Mouse (Mus musculus): ENCODE data around the gene Idh3g.

DNA sequence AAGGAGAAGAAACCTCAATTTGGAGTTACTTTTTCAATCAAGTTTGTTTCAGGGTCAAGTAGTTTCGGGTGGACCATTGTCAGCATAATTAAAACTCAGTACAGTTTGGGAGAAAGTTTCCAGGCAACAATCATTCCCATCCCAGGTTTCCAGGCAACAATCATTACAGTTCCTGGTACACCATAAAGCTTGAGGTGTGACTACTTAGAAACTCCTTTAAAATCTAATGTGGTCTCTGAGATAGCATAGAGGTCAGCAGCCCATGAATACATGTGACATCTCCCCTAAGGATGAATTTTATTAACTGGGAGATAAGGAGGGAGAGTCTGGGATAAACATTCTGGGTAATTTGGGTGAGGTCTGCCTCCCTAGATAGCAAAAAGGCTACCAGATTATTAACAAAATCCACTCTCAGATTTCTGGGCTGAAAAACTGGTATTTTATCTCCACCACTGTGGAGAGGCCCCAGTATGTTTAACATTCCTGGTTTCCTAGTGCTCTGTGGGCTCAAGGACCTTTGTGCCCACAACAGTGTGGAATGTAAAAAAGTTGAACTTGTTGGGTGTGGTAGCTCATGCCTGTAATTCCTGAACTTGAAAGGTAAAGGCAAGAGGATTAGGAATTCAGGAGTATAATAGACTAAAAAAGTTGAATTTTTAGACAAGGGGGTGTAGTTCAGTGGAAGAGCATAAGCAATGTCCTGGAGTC lies 41.8 kb downstream of the Idh3g start:
- TF ChIP-seq CTCF (IDR thresholded peaks at IDR 0.05; ENCODE audit: low read depth) (no peak), EP300 (IDR thresholded peaks at IDR 0.05; ENCODE audit: low read depth) (no peak)
